Mouse (Mus musculus): ENCODE measurements around the gene Nepro. TPM values are rescaled to one million over a fixed set of nuclear protein-coding genes. Genes with fewer than 3 reads are reported as not detected.

Nepro gene
- polyA plus RNA-seq, 1 experiment from 2014 or later = 7.6 TPM

GRCm38 (mm10) chr16:44767967-44768366, 43.9 kb downstream of the Nepro start:
- H3K9ac ChIP-seq (ENCODE audit: low read length) = no peak overlapping the region
- H3K27me3 ChIP-seq (ENCODE audit: control insufficient read depth, insufficient read depth, low read length) = no peaks in the 10 kb centered on the region
- H3K4me3 ChIP-seq (replicated peaks; ENCODE audit: low read length) = no peak overlapping the region
- H3K36me3 ChIP-seq (ENCODE audit: control insufficient read depth, insufficient read depth, low read length) = no peaks in the 10 kb centered on the region
- H3K9me3 ChIP-seq (replicated peaks; ENCODE audit: control insufficient read depth, low read length) = no peaks in the 10 kb centered on the region
- 40% methylated on average over 2 of the region's 2 CpGs for WGBS
- H3K4me1 ChIP-seq (ENCODE audit: control insufficient read depth, insufficient read depth, low read length) = no peaks in the 10 kb centered on the region
- no peak overlapping the region for H3K27ac ChIP-seq (ENCODE audit: low read length)
- no peak for ATAC-seq (ENCODE audit: insufficient read depth, low FRiP score)
- no peak overlapping the region for H3K4me2 ChIP-seq (ENCODE audit: low read depth, low read length)

- no peak overlapping the region for H3K4me2 ChIP-seq (ENCODE audit: low read depth, low read length)
- H3K9ac ChIP-seq (ENCODE audit: low read length) = no peak overlapping the region
- WGBS = 62% methylated on average over 6 of the region's 6 CpGs
- no peaks in the 10 kb centered on the region for H3K36me3 ChIP-seq (ENCODE audit: control insufficient read depth, insufficient read depth, low read length)
- no peak overlapping the region for H3K27ac ChIP-seq (ENCODE audit: low read length)
- H3K9me3 ChIP-seq (replicated peaks; ENCODE audit: control insufficient read depth, low read length) = no peaks in the 10 kb centered on the region
- ATAC-seq (ENCODE audit: insufficient read depth, low FRiP score) = no peak
- H3K4me3 ChIP-seq (replicated peaks; ENCODE audit: low read length) = no peak overlapping the region
- H3K27me3 ChIP-seq (ENCODE audit: control insufficient read depth, insufficient read depth, low read length) = no peaks in the 10 kb centered on the region
- no peaks in the 10 kb centered on the region for H3K4me1 ChIP-seq (ENCODE audit: control insufficient read depth, insufficient read depth, low read length)
Measured at GRCm38 (mm10) chr16:44772577-44772976, 48.5 kb downstream of the Nepro start.

GRCm38 (mm10) chr16:44773673-44774072, 49.6 kb downstream of the Nepro start:
- WGBS = 79% methylated on average over 3 of the region's 3 CpGs
- H3K9ac ChIP-seq (ENCODE audit: low read length) = no peak overlapping the region
- ATAC-seq (ENCODE audit: insufficient read depth, low FRiP score) = no peak
- no peak overlapping the region for H3K27ac ChIP-seq (ENCODE audit: low read length)
- H3K4me1 ChIP-seq (ENCODE audit: control insufficient read depth, insufficient read depth, low read length) = no peaks in the 10 kb centered on the region
- H3K4me2 ChIP-seq (ENCODE audit: low read depth, low read length) = no peak overlapping the region
- H3K4me3 ChIP-seq (replicated peaks; ENCODE audit: low read length) = no peak overlapping the region
- no peaks in the 10 kb centered on the region for H3K27me3 ChIP-seq (ENCODE audit: control insufficient read depth, insufficient read depth, low read length)
- H3K36me3 ChIP-seq (ENCODE audit: control insufficient read depth, insufficient read depth, low read length) = no peaks in the 10 kb centered on the region
- H3K9me3 ChIP-seq (replicated peaks; ENCODE audit: control insufficient read depth, low read length) = no peaks in the 10 kb centered on the region

- H3K27ac ChIP-seq (ENCODE audit: low read length) = no peak overlapping the region
- H3K9me3 ChIP-seq (replicated peaks; ENCODE audit: control insufficient read depth, low read length) = no peaks in the 10 kb centered on the region
- no peak overlapping the region for H3K4me2 ChIP-seq (ENCODE audit: low read depth, low read length)
- H3K27me3 ChIP-seq (ENCODE audit: control insufficient read depth, insufficient read depth, low read length) = no peaks in the 10 kb centered on the region
- no peaks in the 10 kb centered on the region for H3K36me3 ChIP-seq (ENCODE audit: control insufficient read depth, insufficient read depth, low read length)
- 85% methylated on average over 6 of the region's 6 CpGs for WGBS
- ATAC-seq (ENCODE audit: insufficient read depth, low FRiP score) = no peak
- H3K4me3 ChIP-seq (replicated peaks; ENCODE audit: low read length) = no peak overlapping the region
- H3K4me1 ChIP-seq (ENCODE audit: control insufficient read depth, insufficient read depth, low read length) = no peaks in the 10 kb centered on the region
- H3K9ac ChIP-seq (ENCODE audit: low read length) = no peak overlapping the region
Measured at GRCm38 (mm10) chr16:44774201-44774600, 50.1 kb downstream of the Nepro start.

- Histone ChIP-seq H3K36me3 (ENCODE audit: control insufficient read depth, insufficient read depth, low read length) (no peaks in the 10 kb centered on the region), H3K27ac (ENCODE audit: low read length) (no peak overlapping the region), H3K27me3 (ENCODE audit: control insufficient read depth, insufficient read depth, low read length) (no peaks in the 10 kb centered on the region), H3K9ac (ENCODE audit: low read length) (peak overlapping the region; percentile 38; the same call in 1 of the 2 replicates), H3K4me2 (ENCODE audit: low read depth, low read length) (peak overlapping the region; percentile 43), H3K4me3 (replicated peaks; ENCODE audit: low read length) (peak overlapping the region; percentile 26), H3K9me3 (replicated peaks; ENCODE audit: control insufficient read depth, low read length) (no peaks in the 10 kb centered on the region), H3K4me1 (ENCODE audit: control insufficient read depth, insufficient read depth, low read length) (no peaks in the 10 kb centered on the region)
- 37% methylated on average over 17 of the region's 17 CpGs for WGBS
- peak; percentile 56; the same call in 1 of the 2 replicates for ATAC-seq (ENCODE audit: insufficient read depth, low FRiP score)
Measured at GRCm38 (mm10) chr16:44778538-44779147, 54.5 kb downstream of the Nepro start.

GRCm38 (mm10) chr16:44779494-44779893, 55.4 kb downstream of the Nepro start:
- no peaks in the 10 kb centered on the region for H3K27me3 ChIP-seq (ENCODE audit: control insufficient read depth, insufficient read depth, low read length)
- no peak overlapping the region for H3K4me2 ChIP-seq (ENCODE audit: low read depth, low read length)
- no peak for ATAC-seq (ENCODE audit: insufficient read depth, low FRiP score)
- H3K4me1 ChIP-seq (ENCODE audit: control insufficient read depth, insufficient read depth, low read length) = no peaks in the 10 kb centered on the region
- no peak overlapping the region for H3K27ac ChIP-seq (ENCODE audit: low read length)
- H3K9ac ChIP-seq (ENCODE audit: low read length) = no peak overlapping the region
- WGBS = 86% methylated on average over 5 of the region's 5 CpGs
- H3K4me3 ChIP-seq (replicated peaks; ENCODE audit: low read length) = no peak overlapping the region
- H3K36me3 ChIP-seq (ENCODE audit: control insufficient read depth, insufficient read depth, low read length) = no peaks in the 10 kb centered on the region
- no peaks in the 10 kb centered on the region for H3K9me3 ChIP-seq (replicated peaks; ENCODE audit: control insufficient read depth, low read length)

- H3K27me3 ChIP-seq (ENCODE audit: control insufficient read depth, insufficient read depth, low read length) = no peaks in the 10 kb centered on the region
- H3K9me3 ChIP-seq (replicated peaks; ENCODE audit: control insufficient read depth, low read length) = no peaks in the 10 kb centered on the region
- no peak overlapping the region for H3K9ac ChIP-seq (ENCODE audit: low read length)
- no peak overlapping the region for H3K4me3 ChIP-seq (replicated peaks; ENCODE audit: low read length)
- no peak overlapping the region for H3K4me2 ChIP-seq (ENCODE audit: low read depth, low read length)
- H3K27ac ChIP-seq (ENCODE audit: low read length) = no peak overlapping the region
- no peak for ATAC-seq (ENCODE audit: insufficient read depth, low FRiP score)
- WGBS = 69% methylated on average over 4 of the region's 4 CpGs
- H3K4me1 ChIP-seq (ENCODE audit: control insufficient read depth, insufficient read depth, low read length) = no peaks in the 10 kb centered on the region
- no peaks in the 10 kb centered on the region for H3K36me3 ChIP-seq (ENCODE audit: control insufficient read depth, insufficient read depth, low read length)
Measured at GRCm38 (mm10) chr16:44780751-44781150, 56.6 kb downstream of the Nepro start.

Other genes starting within 250 kb of the Nepro start
- gene Boc, start 165.4 kb upstream of the Nepro start, polyA plus RNA-seq (2015; fragmentation: Nextera tagmentation; extraction: Ambion mirVana) = 16.9 and 17.9 TPM in 2 replicates
- 25.1 and 26.3 TPM in 2 replicates for gene Gtpbp8, start 22.1 kb downstream of the Nepro start, polyA plus RNA-seq (2015; fragmentation: Nextera tagmentation; extraction: Ambion mirVana)
- 1.1 and 1.7 TPM in 2 replicates for gene Cd200r1, start 41.4 kb downstream of the Nepro start, polyA plus RNA-seq (2015; fragmentation: Nextera tagmentation; extraction: Ambion mirVana)
- 0.26 and 0.37 TPM in 2 replicates for gene Cd200r4, start 87.4 kb downstream of the Nepro start, polyA plus RNA-seq (2015; fragmentation: Nextera tagmentation; extraction: Ambion mirVana)
- 0.10 TPM in 1 of 2 replicates, not detected in the other for gene Cd200r2, start 142.8 kb downstream of the Nepro start, polyA plus RNA-seq (2015; fragmentation: Nextera tagmentation; extraction: Ambion mirVana)
- gene Cd200r3, start 219.4 kb downstream of the Nepro start, polyA plus RNA-seq (2015; fragmentation: Nextera tagmentation; extraction: Ambion mirVana) = 0.71 and 1.3 TPM in 2 replicates